Mouse (Mus musculus) G1E (cell line): ENCODE measurements at regions not wholly inside any gene's neighbourhood (a gene's known extent, or its start where the extent isn't known, plus 50 kb on each side); places are given as distances from the start of the nearest gene placed in this dataset.

Source experiments
- ATAC-seq: 2 replicates; pipeline ENCODE4 v1.8.0; 2016; ENCODE audit warnings: mild to moderate bottlenecking; ENCODE audit not compliant: insufficient number of reproducible peaks, poor library complexity, low FRiP score, severe bottlenecking; ENCODE audit errors: extremely low read depth
- DNase-seq: peaks from one replicate; pipeline ENCODE4 v3.0.0; 2012; ENCODE audit warnings: low spot score
- H3K27me3 ChIP-seq: 2 replicates; pipeline ENCODE4 v1.6.1; 2012; ENCODE audit warnings: mild to moderate bottlenecking, low read length, inconsistent platforms; ENCODE audit not compliant: insufficient read depth
- H3K36me3 ChIP-seq: replicated peaks from 2 replicates; pipeline ENCODE3; 2012; ENCODE audit warnings: mild to moderate bottlenecking, inconsistent platforms
- H3K4me1 ChIP-seq: 2 replicates; pipeline ENCODE4 v1.6.1; 2012; ENCODE audit warnings: low read depth, low read length, inconsistent platforms, mixed read lengths; ENCODE audit not compliant: insufficient read depth
- H3K4me3 ChIP-seq: 2 replicates; pipeline ENCODE4 v1.5.1; 2012; ENCODE audit warnings: low read depth, mild to moderate bottlenecking, inconsistent platforms, low read length, moderate library complexity, mixed read lengths
- H3K9me3 ChIP-seq: replicated peaks from 2 replicates; pipeline ENCODE4 v1.6.1; 2012; ENCODE audit warnings: inconsistent platforms
- CTCF ChIP-seq: IDR thresholded peaks from 2 replicates; pipeline ENCODE4 v1.5.1; 2012; ENCODE audit warnings: low read depth, low read length, inconsistent platforms, mixed read lengths
- GATA1 ChIP-seq: IDR thresholded peaks from 2 replicates; pipeline ENCODE4 v1.6.1; 2012; ENCODE audit warnings: borderline replicate concordance, low read length, inconsistent platforms, mixed read lengths
- GATA2 ChIP-seq: IDR thresholded peaks from 2 replicates; pipeline ENCODE4 v1.6.1; 2012; ENCODE audit warnings: low read depth, low read length, inconsistent platforms, borderline replicate concordance
- POLR2AphosphoS5 ChIP-seq: IDR thresholded peaks from 2 replicates; pipeline ENCODE4 v1.6.1; 2012; ENCODE audit warnings: low read depth, low read length, inconsistent platforms; ENCODE audit not compliant: insufficient replicate concordance
- TAL1 ChIP-seq: conservative IDR thresholded peaks from 2 replicates; pipeline ENCODE4 v1.6.1; 2012; ENCODE audit warnings: low read depth, low read length, inconsistent platforms, mixed read lengths

GRCm38 (mm10) chr5:38964445-38964844, 87.8 kb upstream of the Clnk start:
- no peaks in the 10 kb centered on the region for H3K4me1 ChIP-seq
- H3K9me3 ChIP-seq = no peaks in the 10 kb centered on the region
- H3K36me3 ChIP-seq = no peaks in the 10 kb centered on the region
- TF ChIP-seq CTCF (no peak), POLR2AphosphoS5 (no peak), TAL1 (no peak), GATA1 (no peak), GATA2 (no peak)
- DNase-seq (no peak), ATAC-seq (no peak)
- no peaks in the 10 kb centered on the region for H3K27me3 ChIP-seq
- no peak overlapping the region for H3K4me3 ChIP-seq

DNA sequence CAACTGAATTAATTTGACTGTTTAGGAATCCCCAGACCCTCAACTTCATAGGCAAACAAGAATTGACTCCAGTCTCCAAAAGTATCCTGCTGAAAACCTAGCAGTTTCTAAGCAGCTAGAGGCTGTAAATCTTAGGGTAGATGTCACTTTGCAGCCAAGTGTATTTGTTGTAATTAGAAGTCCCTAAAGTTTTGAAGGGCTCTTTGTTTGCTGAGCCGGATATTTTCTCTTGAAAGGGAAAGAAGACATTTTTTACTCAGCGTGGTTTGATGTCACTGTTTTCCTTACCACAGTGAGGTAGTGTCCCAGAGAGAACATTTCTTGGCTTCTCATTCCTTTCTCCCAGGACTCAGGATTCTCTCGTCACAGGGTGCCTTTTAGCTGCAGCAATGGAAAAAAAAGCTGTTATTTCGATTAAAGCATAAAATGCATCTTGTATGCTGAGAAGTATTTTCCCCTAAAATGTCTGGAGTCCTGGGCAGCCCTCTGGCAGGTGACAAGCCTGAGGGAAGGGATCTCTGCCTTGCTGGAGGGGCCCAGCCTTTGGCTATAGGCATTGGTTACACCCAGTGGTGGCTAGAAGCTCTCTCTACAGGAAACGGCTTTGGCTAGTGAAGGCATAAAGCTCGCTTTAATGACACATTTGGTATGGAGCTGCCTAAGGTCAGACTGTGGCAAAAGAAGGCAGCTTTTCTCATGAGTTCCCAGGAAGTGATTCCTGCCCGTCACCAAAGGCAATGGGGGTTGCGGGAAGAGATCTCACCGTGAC, 74.1 kb upstream of the Clnk start:
- DNase-seq (no peak), ATAC-seq (no peak)
- H3K36me3 ChIP-seq = no peaks in the 10 kb centered on the region
- H3K4me3 ChIP-seq = no peak overlapping the region
- H3K9me3 ChIP-seq = peaks cover 7% of the 10 kb centered on the region; the same call in 1 of the 2 replicates
- H3K4me1 ChIP-seq = no peaks in the 10 kb centered on the region
- H3K27me3 ChIP-seq = no peaks in the 10 kb centered on the region
- no peak for TF ChIP-seq GATA2

- no peak overlapping the region for H3K4me3 ChIP-seq
- no peaks in the 10 kb centered on the region for H3K4me1 ChIP-seq
- TF ChIP-seq TAL1 (no peak), GATA1 (no peak), GATA2 (no peak), POLR2AphosphoS5 (no peak), CTCF (no peak)
- ATAC-seq = no peak
- H3K36me3 ChIP-seq = no peaks in the 10 kb centered on the region
- no peaks in the 10 kb centered on the region for H3K27me3 ChIP-seq
- peaks cover 14% of the 10 kb centered on the region for H3K9me3 ChIP-seq
- no peak for DNase-seq
These were observed 69.5 kb upstream of the Clnk start for GRCm38 (mm10) chr5:38945903-38946686.

GRCm38 (mm10) chr5:38932382-38933079, 55.9 kb upstream of the Clnk start:
- DNase-seq (no peak), ATAC-seq (no peak)
- Histone ChIP-seq H3K9me3 (peaks cover 6% of the 10 kb centered on the region), H3K27me3 (no peaks in the 10 kb centered on the region), H3K4me3 (no peak overlapping the region), H3K4me1 (no peaks in the 10 kb centered on the region), H3K36me3 (no peaks in the 10 kb centered on the region)
- TF ChIP-seq GATA2 (no peak), GATA1 (no peak), CTCF (no peak), TAL1 (no peak), POLR2AphosphoS5 (no peak)

DNA sequence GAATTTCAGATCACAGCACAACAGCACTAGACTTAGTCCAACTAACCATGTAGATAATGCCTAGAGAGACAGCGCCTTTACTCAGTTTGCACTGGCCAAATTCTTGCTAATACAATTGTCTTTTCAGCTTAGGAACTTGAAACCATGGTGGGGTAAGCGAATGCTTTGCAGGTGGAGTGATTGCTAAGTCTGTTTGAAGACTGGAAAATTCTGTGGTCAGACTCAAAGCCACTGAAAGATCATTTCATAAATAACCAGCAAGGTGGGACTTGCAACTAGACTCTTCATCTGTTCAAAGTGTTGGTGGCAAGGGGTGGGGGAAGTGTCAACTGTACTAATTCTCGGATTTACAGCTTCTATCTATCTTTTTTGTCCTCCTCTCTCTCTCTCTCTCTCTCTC, 50.4 kb upstream of the Clnk start:
- ATAC-seq (no peak), DNase-seq (no peak)
- Histone ChIP-seq H3K27me3 (no peaks in the 10 kb centered on the region), H3K4me3 (no peak overlapping the region), H3K9me3 (peaks cover 6% of the 10 kb centered on the region), H3K36me3 (no peaks in the 10 kb centered on the region), H3K4me1 (no peaks in the 10 kb centered on the region)
- TF ChIP-seq CTCF = no peak
- TF ChIP-seq GATA2 = no peak
- TF ChIP-seq GATA1 = no peak
- no peak for TF ChIP-seq POLR2AphosphoS5
